Mouse (Mus musculus) lung, postnatal 0 days (tissue): ENCODE measurements around the gene Sept1.

Experiments used
- CTCF ChIP-seq: IDR thresholded peaks from 2 replicates; pipeline ENCODE4 v1.5.1; 2016; ENCODE audit warnings: antibody characterized with exemption, mild to moderate bottlenecking
- EP300 ChIP-seq: IDR thresholded peaks from 2 replicates; pipeline ENCODE4 v1.6.1; 2016; ENCODE audit warnings: antibody characterized with exemption, mild to moderate bottlenecking, control low read depth

GRCm38 (mm10) chr7:127228615-127229303, 4.2 kb downstream of the Sept1 start:
- TF ChIP-seq CTCF (peak; percentile 87), EP300 (no peak)
